Mouse (Mus musculus): ENCODE measurements around the gene Pclo. TPM values are rescaled to one million over a fixed set of nuclear protein-coding genes. Genes with fewer than 3 reads are reported as not detected.
"Not testable (repeated sequence)": the region's sequence is repeated elsewhere in the genome, so short reads cannot be mapped to it uniquely, and the experiment has no call there.

Gene Pclo
- 1.3 and 1.7 TPM in 2 replicates for polyA plus RNA-seq (2014; fragmentation: Nextera tagmentation; extraction: Ambion mirVana)

- Histone ChIP-seq H3K27me3 (ENCODE audit: control insufficient read depth, insufficient read depth, low read length) (no peaks in the 10 kb centered on the region), H3K36me3 (ENCODE audit: control insufficient read depth, insufficient read depth, low read length) (no peaks in the 10 kb centered on the region), H3K9ac (ENCODE audit: low read depth, low read length) (peak within 1 kb of the TSS; percentile 46; the same call in 1 of the 2 replicates), H3K4me1 (ENCODE audit: control insufficient read depth, insufficient read depth, low read length) (peaks cover 3% of the 10 kb centered on the region; the same call in 1 of the 2 replicates), H3K4me3 (ENCODE audit: low read length) (peak within 1 kb of the TSS; percentile 71), H3K27ac (ENCODE audit: low read depth, low read length) (peak within 1 kb of the TSS; percentile 69), H3K4me2 (replicated peaks; ENCODE audit: low read depth, low read length) (peak within 1 kb of the TSS; percentile 79), H3K9me3 (ENCODE audit: control insufficient read depth, low read length) (no peaks in the 10 kb centered on the region)
- WGBS = under 1% methylated on average over 68 of the region's 89 CpGs
- ATAC-seq (ENCODE audit: low FRiP score, low TSS enrichment) = peak; percentile 99
Measured at GRCm38 (mm10) chr5:14514631-14515523, at the start of gene Pclo. Gene Pclo, plus strand, starts transcription at chr5:14514918.

GRCm38 (mm10) chr5:14494431-14494830, 20.3 kb upstream of the Pclo start:
- H3K27ac ChIP-seq (ENCODE audit: low read depth, low read length); H3K4me3 ChIP-seq (ENCODE audit: low read length); H3K36me3 ChIP-seq (ENCODE audit: control insufficient read depth, insufficient read depth, low read length); H3K9me3 ChIP-seq (ENCODE audit: control insufficient read depth, low read length); H3K4me1 ChIP-seq (ENCODE audit: control insufficient read depth, insufficient read depth, low read length); H3K27me3 ChIP-seq (ENCODE audit: control insufficient read depth, insufficient read depth, low read length); ATAC-seq (ENCODE audit: low FRiP score, low TSS enrichment); H3K9ac ChIP-seq (ENCODE audit: low read depth, low read length); H3K4me2 ChIP-seq (replicated peaks; ENCODE audit: low read depth, low read length): not testable (repeated sequence)
- 54% methylated on average over 2 of the region's 2 CpGs for WGBS

GRCm38 (mm10) chr5:14508522-14508921, 6.2 kb upstream of the Pclo start:
- no peak for ATAC-seq (ENCODE audit: low FRiP score, low TSS enrichment)
- 82% methylated on average over 1 of the region's 1 CpGs for WGBS
- H3K4me3 ChIP-seq (ENCODE audit: low read length) = no peak overlapping the region
- no peak overlapping the region for H3K9ac ChIP-seq (ENCODE audit: low read depth, low read length)
- no peaks in the 10 kb centered on the region for H3K36me3 ChIP-seq (ENCODE audit: control insufficient read depth, insufficient read depth, low read length)
- no peaks in the 10 kb centered on the region for H3K27me3 ChIP-seq (ENCODE audit: control insufficient read depth, insufficient read depth, low read length)
- H3K4me2 ChIP-seq (replicated peaks; ENCODE audit: low read depth, low read length) = no peak overlapping the region
- H3K27ac ChIP-seq (ENCODE audit: low read depth, low read length) = no peak overlapping the region
- H3K4me1 ChIP-seq (ENCODE audit: control insufficient read depth, insufficient read depth, low read length) = no peaks in the 10 kb centered on the region
- no peaks in the 10 kb centered on the region for H3K9me3 ChIP-seq (ENCODE audit: control insufficient read depth, low read length)

GRCm38 (mm10) chr5:14509621-14510020, 5.1 kb upstream of the Pclo start:
- no peaks in the 10 kb centered on the region for H3K36me3 ChIP-seq (ENCODE audit: control insufficient read depth, insufficient read depth, low read length)
- H3K9me3 ChIP-seq (ENCODE audit: control insufficient read depth, low read length) = no peaks in the 10 kb centered on the region
- H3K27ac ChIP-seq (ENCODE audit: low read depth, low read length) = no peak overlapping the region
- H3K4me1 ChIP-seq (ENCODE audit: control insufficient read depth, insufficient read depth, low read length) = no peaks in the 10 kb centered on the region
- no peak overlapping the region for H3K4me3 ChIP-seq (ENCODE audit: low read length)
- H3K27me3 ChIP-seq (ENCODE audit: control insufficient read depth, insufficient read depth, low read length) = no peaks in the 10 kb centered on the region
- ATAC-seq (ENCODE audit: low FRiP score, low TSS enrichment) = no peak
- 85% methylated on average over 1 of the region's 1 CpGs for WGBS
- no peak overlapping the region for H3K4me2 ChIP-seq (replicated peaks; ENCODE audit: low read depth, low read length)
- no peak overlapping the region for H3K9ac ChIP-seq (ENCODE audit: low read depth, low read length)

GRCm38 (mm10) chr5:14518131-14518832, 3.6 kb downstream of the Pclo start:
- no peak overlapping the region for H3K9ac ChIP-seq (ENCODE audit: low read depth, low read length)
- H3K27me3 ChIP-seq (ENCODE audit: control insufficient read depth, insufficient read depth, low read length) = no peaks in the 10 kb centered on the region
- no peak overlapping the region for H3K4me3 ChIP-seq (ENCODE audit: low read length)
- no peak for ATAC-seq (ENCODE audit: low FRiP score, low TSS enrichment)
- WGBS = 78% methylated on average over 4 of the region's 4 CpGs
- H3K9me3 ChIP-seq (ENCODE audit: control insufficient read depth, low read length) = no peaks in the 10 kb centered on the region
- H3K36me3 ChIP-seq (ENCODE audit: control insufficient read depth, insufficient read depth, low read length) = no peaks in the 10 kb centered on the region
- no peak overlapping the region for H3K4me2 ChIP-seq (replicated peaks; ENCODE audit: low read depth, low read length)
- H3K4me1 ChIP-seq (ENCODE audit: control insufficient read depth, insufficient read depth, low read length) = peaks cover 3% of the 10 kb centered on the region; the same call in 1 of the 2 replicates
- H3K27ac ChIP-seq (ENCODE audit: low read depth, low read length) = no peak overlapping the region

- no peak overlapping the region for H3K4me2 ChIP-seq (replicated peaks; ENCODE audit: low read depth, low read length)
- WGBS = 75% methylated on average over 4 of the region's 4 CpGs
- no peaks in the 10 kb centered on the region for H3K4me1 ChIP-seq (ENCODE audit: control insufficient read depth, insufficient read depth, low read length)
- H3K27me3 ChIP-seq (ENCODE audit: control insufficient read depth, insufficient read depth, low read length) = no peaks in the 10 kb centered on the region
- H3K4me3 ChIP-seq (ENCODE audit: low read length) = no peak overlapping the region
- no peaks in the 10 kb centered on the region for H3K9me3 ChIP-seq (ENCODE audit: control insufficient read depth, low read length)
- H3K9ac ChIP-seq (ENCODE audit: low read depth, low read length) = no peak overlapping the region
- H3K27ac ChIP-seq (ENCODE audit: low read depth, low read length) = no peak overlapping the region
- no peaks in the 10 kb centered on the region for H3K36me3 ChIP-seq (ENCODE audit: control insufficient read depth, insufficient read depth, low read length)
- ATAC-seq (ENCODE audit: low FRiP score, low TSS enrichment) = no peak
Measured at GRCm38 (mm10) chr5:14522006-14522405, 7.3 kb downstream of the Pclo start.

- no peak overlapping the region for H3K4me2 ChIP-seq (replicated peaks; ENCODE audit: low read depth, low read length)
- ATAC-seq (ENCODE audit: low FRiP score, low TSS enrichment) = no peak
- H3K4me1 ChIP-seq (ENCODE audit: control insufficient read depth, insufficient read depth, low read length) = no peaks in the 10 kb centered on the region
- H3K9ac ChIP-seq (ENCODE audit: low read depth, low read length) = no peak overlapping the region
- H3K27ac ChIP-seq (ENCODE audit: low read depth, low read length) = no peak overlapping the region
- no peaks in the 10 kb centered on the region for H3K27me3 ChIP-seq (ENCODE audit: control insufficient read depth, insufficient read depth, low read length)
- no peaks in the 10 kb centered on the region for H3K36me3 ChIP-seq (ENCODE audit: control insufficient read depth, insufficient read depth, low read length)
- no peaks in the 10 kb centered on the region for H3K9me3 ChIP-seq (ENCODE audit: control insufficient read depth, low read length)
- H3K4me3 ChIP-seq (ENCODE audit: low read length) = no peak overlapping the region
Measured at GRCm38 (mm10) chr5:14526038-14526437, 11.3 kb downstream of the Pclo start.

- Histone ChIP-seq H3K9me3 (ENCODE audit: control insufficient read depth, low read length) (no peaks in the 10 kb centered on the region), H3K27ac (ENCODE audit: low read depth, low read length) (no peak overlapping the region), H3K9ac (ENCODE audit: low read depth, low read length) (no peak overlapping the region), H3K4me1 (ENCODE audit: control insufficient read depth, insufficient read depth, low read length) (no peaks in the 10 kb centered on the region), H3K4me3 (ENCODE audit: low read length) (no peak overlapping the region), H3K27me3 (ENCODE audit: control insufficient read depth, insufficient read depth, low read length) (no peaks in the 10 kb centered on the region), H3K4me2 (replicated peaks; ENCODE audit: low read depth, low read length) (no peak overlapping the region), H3K36me3 (ENCODE audit: control insufficient read depth, insufficient read depth, low read length) (no peaks in the 10 kb centered on the region)
- ATAC-seq (ENCODE audit: low FRiP score, low TSS enrichment) = no peak
- 39% methylated on average over 1 of the region's 1 CpGs for WGBS
Measured at GRCm38 (mm10) chr5:14527796-14528195, 13.1 kb downstream of the Pclo start.

GRCm38 (mm10) chr5:14531906-14532305, 17.2 kb downstream of the Pclo start:
- Histone ChIP-seq H3K9me3 (ENCODE audit: control insufficient read depth, low read length) (no peaks in the 10 kb centered on the region), H3K4me3 (ENCODE audit: low read length) (no peak overlapping the region), H3K4me2 (replicated peaks; ENCODE audit: low read depth, low read length) (no peak overlapping the region), H3K27me3 (ENCODE audit: control insufficient read depth, insufficient read depth, low read length) (no peaks in the 10 kb centered on the region), H3K4me1 (ENCODE audit: control insufficient read depth, insufficient read depth, low read length) (no peaks in the 10 kb centered on the region), H3K36me3 (ENCODE audit: control insufficient read depth, insufficient read depth, low read length) (no peaks in the 10 kb centered on the region), H3K9ac (ENCODE audit: low read depth, low read length) (no peak overlapping the region), H3K27ac (ENCODE audit: low read depth, low read length) (no peak overlapping the region)
- 96% methylated on average over 2 of the region's 2 CpGs for WGBS
- no peak for ATAC-seq (ENCODE audit: low FRiP score, low TSS enrichment)
